8 mouse cellular contexts compared by ENCODE assay signal in genomic region chr4:132959679-132960045, GRCm38 (mm10). TPM values are rescaled to one million over a fixed set of nuclear protein-coding genes. Genes with fewer than 3 reads are reported as not detected.
A peak's percentile ranks its signal among the peaks of the same experiment; 100 is the strongest.
DNase-seq lines count a peak whose midpoint lies in the region; ATAC-seq lines count a peak whose summit lies in the region.

No protein-coding gene starts in this region.

- 51% methylated on average over 3 of the region's 3 CpGs for WGBS in liver, embryonic 11.5 days
- WGBS in liver, embryonic 12.5 days (ENCODE audit: insufficient replicate concordance) = 45% methylated on average over 3 of the region's 3 CpGs
- WGBS in embryonic facial prominence, embryonic 13.5 days = 39% methylated on average over 3 of the region's 3 CpGs
- WGBS in hindbrain, embryonic 14.5 days = 46% methylated on average over 3 of the region's 3 CpGs

- H3K4me2 ChIP-seq in liver, embryonic 11.5 days = no peak overlapping the region
- no peak overlapping the region for H3K4me2 ChIP-seq in liver, embryonic 12.5 days
- H3K4me2 ChIP-seq in embryonic facial prominence, embryonic 13.5 days = no peak overlapping the region
- no peak overlapping the region for H3K4me2 ChIP-seq in hindbrain, embryonic 14.5 days (replicated peaks)

- H3K27me3 ChIP-seq in liver, embryonic 11.5 days (replicated peaks; ENCODE audit: control insufficient read depth, insufficient read depth, low read length) = no peaks in the 10 kb centered on the region
- H3K27me3 ChIP-seq in liver, embryonic 12.5 days (replicated peaks) = no peaks in the 10 kb centered on the region
- no peaks in the 10 kb centered on the region for H3K27me3 ChIP-seq in embryonic facial prominence, embryonic 13.5 days
- H3K27me3 ChIP-seq in hindbrain, embryonic 14.5 days (ENCODE audit: control insufficient read depth, insufficient read depth, low read length) = no peaks in the 10 kb centered on the region

- peak overlapping the region; percentile 62; the same call in 1 of the 2 replicates for H3K27ac ChIP-seq in liver, embryonic 11.5 days (ENCODE audit: low read depth, low read length)
- H3K27ac ChIP-seq in liver, embryonic 12.5 days = no peak overlapping the region
- peak overlapping the region; percentile 80 for H3K27ac ChIP-seq in embryonic facial prominence, embryonic 13.5 days
- peak overlapping the region; percentile 72 for H3K27ac ChIP-seq in hindbrain, embryonic 14.5 days

- H3K4me1 ChIP-seq in liver, embryonic 11.5 days (replicated peaks; ENCODE audit: control insufficient read depth, insufficient read depth, low read length) = peaks cover 31% of the 10 kb centered on the region
- H3K4me1 ChIP-seq in liver, embryonic 12.5 days = peaks cover 32% of the 10 kb centered on the region
- peaks cover 28% of the 10 kb centered on the region for H3K4me1 ChIP-seq in embryonic facial prominence, embryonic 13.5 days
- peaks cover 24% of the 10 kb centered on the region for H3K4me1 ChIP-seq in hindbrain, embryonic 14.5 days (replicated peaks; ENCODE audit: control insufficient read depth, insufficient read depth, low read length)

- no peak for DNase-seq in liver, embryonic 11.5 days (ENCODE audit: low spot score)
- no peak for DNase-seq in hindbrain, embryonic 14.5 days (ENCODE audit: low spot score)
- DNase-seq in cerebellum, adult 11-12 months = no peak
- DNase-seq in cerebellum, adult 11 months = no peak
- DNase-seq in testis, postnatal 10 days (ENCODE audit: low spot score) = no peak

- no peak for ATAC-seq in liver, embryonic 11.5 days (replicated peaks; ENCODE audit: low FRiP score)
- ATAC-seq in liver, embryonic 12.5 days = no peak
- no peak for ATAC-seq in embryonic facial prominence, embryonic 13.5 days (ENCODE audit: insufficient number of reproducible peaks, insufficient read depth, low FRiP score, low TSS enrichment, low read depth)
- no peak for ATAC-seq in hindbrain, embryonic 14.5 days (ENCODE audit: low FRiP score)
- ATAC-seq in monocyte, adult 5-6 weeks (replicated peaks; ENCODE audit: insufficient number of reproducible peaks, low FRiP score, low TSS enrichment, poor library complexity, severe bottlenecking) = peak; percentile 33

- no peak overlapping the region for H3K9ac ChIP-seq in liver, embryonic 11.5 days (ENCODE audit: low read depth, low read length)
- no peak overlapping the region for H3K9ac ChIP-seq in liver, embryonic 12.5 days
- no peak overlapping the region for H3K9ac ChIP-seq in embryonic facial prominence, embryonic 13.5 days
- no peak overlapping the region for H3K9ac ChIP-seq in hindbrain, embryonic 14.5 days

- H3K9me3 ChIP-seq in liver, embryonic 11.5 days (ENCODE audit: control insufficient read depth, low read length) = no peaks in the 10 kb centered on the region
- H3K9me3 ChIP-seq in liver, embryonic 12.5 days (replicated peaks) = no peaks in the 10 kb centered on the region
- H3K9me3 ChIP-seq in embryonic facial prominence, embryonic 13.5 days = no peaks in the 10 kb centered on the region
- no peaks in the 10 kb centered on the region for H3K9me3 ChIP-seq in hindbrain, embryonic 14.5 days (ENCODE audit: control insufficient read depth, low read length)

- no peak overlapping the region for H3K4me3 ChIP-seq in liver, embryonic 11.5 days (ENCODE audit: low read depth, low read length)
- no peak overlapping the region for H3K4me3 ChIP-seq in liver, embryonic 12.5 days
- no peak overlapping the region for H3K4me3 ChIP-seq in embryonic facial prominence, embryonic 13.5 days
- no peak overlapping the region for H3K4me3 ChIP-seq in hindbrain, embryonic 14.5 days (replicated peaks; ENCODE audit: low read length)

- no peaks in the 10 kb centered on the region for H3K36me3 ChIP-seq in liver, embryonic 11.5 days (ENCODE audit: control insufficient read depth, insufficient read depth, low read length)
- H3K36me3 ChIP-seq in liver, embryonic 12.5 days = no peaks in the 10 kb centered on the region
- no peaks in the 10 kb centered on the region for H3K36me3 ChIP-seq in embryonic facial prominence, embryonic 13.5 days
- no peaks in the 10 kb centered on the region for H3K36me3 ChIP-seq in hindbrain, embryonic 14.5 days (replicated peaks; ENCODE audit: control insufficient read depth, insufficient read depth)

RNA-seq across cellular contexts. Expression of gene Fgr, which starts 14.2 kb away (rescaled TPM):
- 0.23 and 0.73 TPM in 2 replicates for polyA plus RNA-seq in liver, embryonic 11.5 days (2014; fragmentation: Nextera tagmentation; extraction: Ambion mirVana)
- 0.60 and 0.73 TPM in 2 replicates for polyA plus RNA-seq in liver, embryonic 12.5 days (2016; fragmentation: Nextera tagmentation; extraction: Ambion mirVana)
- polyA plus RNA-seq in embryonic facial prominence, embryonic 13.5 days (2015; fragmentation: Nextera tagmentation; extraction: Ambion mirVana) = 0.10 and 0.28 TPM in 2 replicates
- polyA plus RNA-seq in hindbrain, embryonic 14.5 days (2014; fragmentation: Nextera tagmentation; extraction: Ambion mirVana) = 0.14 and 0.17 TPM in 2 replicates
- total RNA-seq in monocyte, adult 5-6 weeks (2017) = 266 TPM in 3 replicates

RNA-seq across cellular contexts. Expression of gene Fam76a, which starts 37.3 kb away (rescaled TPM):
- polyA plus RNA-seq in liver, embryonic 11.5 days (2014; fragmentation: Nextera tagmentation; extraction: Ambion mirVana) = 27.8 and 32.2 TPM in 2 replicates
- polyA plus RNA-seq in liver, embryonic 12.5 days (2016; fragmentation: Nextera tagmentation; extraction: Ambion mirVana) = 22.6 and 25.8 TPM in 2 replicates
- 44.7 and 47.7 TPM in 2 replicates for polyA plus RNA-seq in embryonic facial prominence, embryonic 13.5 days (2015; fragmentation: Nextera tagmentation; extraction: Ambion mirVana)
- 37.7 and 39.5 TPM in 2 replicates for polyA plus RNA-seq in hindbrain, embryonic 14.5 days (2014; fragmentation: Nextera tagmentation; extraction: Ambion mirVana)
- total RNA-seq in monocyte, adult 5-6 weeks (2017) = 27.3 to 53.5 TPM (median 33.8 TPM) in 3 replicates

RNA-seq across cellular contexts. Expression of gene Ahdc1, which starts 51.4 kb away (rescaled TPM):
- 5.1 and 6.1 TPM in 2 replicates for polyA plus RNA-seq in liver, embryonic 11.5 days (2014; fragmentation: Nextera tagmentation; extraction: Ambion mirVana)
- polyA plus RNA-seq in liver, embryonic 12.5 days (2016; fragmentation: Nextera tagmentation; extraction: Ambion mirVana) = 2.9 and 3.2 TPM in 2 replicates
- 12.8 and 14.3 TPM in 2 replicates for polyA plus RNA-seq in embryonic facial prominence, embryonic 13.5 days (2015; fragmentation: Nextera tagmentation; extraction: Ambion mirVana)
- 12.9 and 13.4 TPM in 2 replicates for polyA plus RNA-seq in hindbrain, embryonic 14.5 days (2014; fragmentation: Nextera tagmentation; extraction: Ambion mirVana)
- total RNA-seq in monocyte, adult 5-6 weeks (2017) = 2.8 to 13.7 TPM (median 3.3 TPM) in 3 replicates
